Mouse (Mus musculus) stomach, postnatal 0 days (tissue): ENCODE results near the gene Paqr7.

Experiments
- CTCF ChIP-seq: IDR thresholded peaks from 2 replicates; pipeline ENCODE4 v1.5.1; 2016; ENCODE audit warnings: antibody characterized with exemption, low read depth, mild to moderate bottlenecking, moderate library complexity
- EP300 ChIP-seq: optimal IDR thresholded peaks from 2 replicates; pipeline ENCODE3; 2016; ENCODE audit warnings: antibody characterized with exemption

DNA sequence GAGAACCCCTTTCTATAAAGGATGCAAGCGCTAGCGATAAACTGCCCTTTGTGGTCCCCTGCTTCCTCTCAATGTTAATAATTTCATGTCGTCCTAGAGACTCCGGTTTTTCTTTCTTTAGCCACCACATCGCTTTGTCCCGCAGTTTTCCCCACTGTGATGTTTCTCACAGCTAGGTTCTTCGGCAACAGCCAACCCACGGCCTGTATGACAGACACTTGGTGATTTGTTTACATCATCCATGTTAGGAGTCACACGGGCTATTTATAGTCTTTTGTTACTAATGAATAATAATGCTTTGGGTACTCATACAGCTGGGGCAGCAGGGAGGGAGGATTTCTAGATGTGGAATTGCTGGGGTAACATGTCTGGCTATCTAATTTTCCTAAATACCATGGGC lies 45.0 kb upstream of the Paqr7 start:
- TF ChIP-seq CTCF: no peak
- no peak for TF ChIP-seq EP300
